Mouse (Mus musculus) cerebellum, postnatal 14 days (tissue): ENCODE measurements around the gene Zfp990.
A peak's percentile ranks its signal among the peaks of the same experiment; 100 is the strongest.
"Not testable (repeated sequence)": the region's sequence is repeated elsewhere in the genome, so short reads cannot be mapped to it uniquely, and the experiment has no call there.

ENCODE experiments used
- DNase-seq, 2 experiments: peaks; one replicate each; pipeline ENCODE4 v3.0.0; 2021; ENCODE audit warnings: mixed read lengths in 2 of 2

The Zfp990 gene

DNA sequence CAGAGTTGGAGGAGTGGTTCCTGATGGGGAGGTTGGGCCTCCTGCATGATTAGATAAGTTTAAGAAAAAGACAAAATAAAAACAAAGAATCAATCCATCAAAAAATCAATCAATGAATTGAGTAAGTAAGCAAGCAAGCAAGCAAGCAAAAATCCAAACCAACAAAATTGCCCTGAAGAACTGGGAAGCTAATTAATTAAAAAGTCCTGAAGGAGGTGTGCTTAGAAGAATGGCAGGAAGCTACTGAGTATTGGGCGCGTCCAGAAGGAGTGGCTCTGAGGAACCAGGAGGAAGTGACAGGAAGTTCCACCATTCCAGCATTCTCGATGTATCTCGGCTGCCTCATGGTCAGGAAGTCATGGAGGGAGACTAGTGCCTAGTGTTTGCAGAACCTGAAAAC lies at the start of gene Zfp990:
Zfp990 (plus strand) TSS at position 301 of the 400 bp plus-strand sequence.
- not testable (repeated sequence) for DNase-seq

DNA sequence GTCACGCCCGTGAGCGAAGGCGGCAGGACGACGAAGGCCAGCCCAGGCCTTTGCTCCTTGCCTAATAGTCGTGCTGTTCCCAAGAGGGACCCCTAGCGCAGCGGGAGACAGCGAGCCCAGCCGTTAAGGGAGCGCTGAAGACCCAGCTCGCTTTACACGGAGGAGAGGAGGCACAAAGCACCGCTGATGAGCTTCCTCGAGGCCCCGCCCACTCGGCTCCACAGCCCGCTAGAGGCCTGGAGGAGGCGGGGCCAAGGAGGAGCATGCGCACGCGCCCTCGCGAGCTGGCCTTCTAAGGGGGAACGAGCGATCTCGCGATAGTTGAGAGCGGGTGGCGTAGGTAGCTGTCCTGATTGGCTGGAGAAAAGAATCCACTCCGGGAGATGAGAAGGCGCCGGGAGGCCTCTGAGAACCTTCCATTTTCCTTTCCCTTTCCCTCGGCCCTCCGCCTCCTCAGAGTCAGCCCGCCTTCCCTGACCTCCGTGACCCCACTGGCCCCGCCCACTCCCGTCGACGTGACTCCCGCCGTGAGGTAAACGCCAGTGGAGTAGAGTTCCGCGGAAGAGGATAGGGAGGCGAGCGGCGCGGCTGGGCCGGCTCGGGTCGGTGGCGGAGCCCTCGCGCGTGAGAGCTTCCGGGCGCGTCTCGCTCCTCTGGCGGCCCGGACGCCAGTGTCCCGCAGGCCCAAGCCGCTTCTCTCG lies 46.9 kb upstream of the Zfp990 start:
- DNase-seq: peak in 1 of 2 experiments; percentile 7

DNA sequence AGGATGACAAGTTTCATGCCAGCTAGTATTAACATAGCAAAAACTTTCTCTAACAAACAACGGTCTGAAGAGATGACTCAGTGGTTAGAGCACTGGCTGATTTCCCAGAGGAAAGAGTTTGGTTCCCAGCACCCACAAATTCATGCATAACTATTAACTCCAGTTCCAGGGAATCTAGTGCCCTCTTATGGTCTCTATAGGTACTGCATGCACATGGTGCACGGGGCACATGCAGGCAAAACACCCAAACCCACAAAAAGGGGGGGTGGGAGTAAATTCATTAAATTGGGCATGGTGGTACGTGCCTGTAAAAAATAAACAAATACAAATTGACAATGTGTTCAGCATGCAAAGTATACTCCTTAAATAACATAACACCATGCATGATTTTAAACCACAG lies 32.4 kb upstream of the Zfp990 start:
- DNase-seq: no peak

DNA sequence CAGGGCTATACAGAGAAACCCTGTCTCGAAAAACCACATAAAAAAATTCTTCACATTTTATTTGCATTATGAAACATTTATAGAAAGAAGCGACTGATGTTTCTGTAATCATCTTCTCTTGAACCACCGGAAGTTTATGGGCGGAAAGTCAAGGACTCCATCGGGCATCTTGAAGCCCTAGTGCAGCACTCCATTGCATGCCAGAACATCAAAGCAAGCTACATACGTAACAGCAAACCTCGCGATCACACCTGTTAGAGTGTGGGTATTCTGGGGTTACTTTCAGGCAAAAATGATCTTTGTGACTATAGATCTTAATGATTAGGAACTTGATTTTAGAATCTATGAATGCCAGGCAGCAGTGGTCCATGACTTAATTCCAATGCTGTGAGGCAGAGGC lies 29.9 kb upstream of the Zfp990 start:
- not testable (repeated sequence) for DNase-seq

DNA sequence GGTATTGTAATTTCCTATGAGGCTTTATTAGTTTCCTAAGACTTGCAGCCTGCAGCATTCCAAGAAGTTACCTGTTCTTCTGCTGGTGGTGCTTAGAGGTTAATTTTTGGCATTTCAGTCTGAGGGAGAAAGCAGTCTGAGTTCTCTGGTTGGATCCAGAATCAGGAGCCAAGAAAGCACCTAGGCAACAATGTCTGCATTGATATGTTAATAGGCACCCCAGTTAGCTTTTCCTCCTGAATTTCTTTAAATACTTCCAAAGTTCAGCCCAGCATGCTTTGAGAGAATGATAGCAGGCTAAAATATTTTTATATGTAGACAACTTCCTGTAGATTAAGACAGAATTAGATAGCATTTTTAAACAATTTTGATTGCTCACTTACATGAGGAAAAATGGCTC lies 21.2 kb upstream of the Zfp990 start:
- no peak for DNase-seq

DNA sequence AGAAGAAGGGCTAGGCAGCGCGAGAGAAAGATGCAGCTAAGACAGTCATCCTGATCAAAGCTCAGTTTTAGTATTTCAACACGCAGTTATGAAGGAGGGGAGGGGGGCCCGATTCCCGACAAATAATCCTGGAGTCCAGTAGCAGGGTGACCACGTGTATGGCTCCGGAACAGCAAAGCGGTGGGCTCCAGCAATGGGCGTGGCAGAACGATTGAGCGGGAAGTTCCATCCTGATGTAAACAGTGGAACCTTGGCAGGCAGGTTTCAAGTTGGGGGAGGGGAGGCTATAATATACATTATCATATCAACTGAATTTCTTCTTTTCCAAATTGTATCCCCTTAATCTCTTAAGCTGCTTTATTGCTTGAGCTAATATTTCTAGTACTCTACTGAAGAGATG lies 18.4 kb upstream of the Zfp990 start:
- no peak for DNase-seq

DNA sequence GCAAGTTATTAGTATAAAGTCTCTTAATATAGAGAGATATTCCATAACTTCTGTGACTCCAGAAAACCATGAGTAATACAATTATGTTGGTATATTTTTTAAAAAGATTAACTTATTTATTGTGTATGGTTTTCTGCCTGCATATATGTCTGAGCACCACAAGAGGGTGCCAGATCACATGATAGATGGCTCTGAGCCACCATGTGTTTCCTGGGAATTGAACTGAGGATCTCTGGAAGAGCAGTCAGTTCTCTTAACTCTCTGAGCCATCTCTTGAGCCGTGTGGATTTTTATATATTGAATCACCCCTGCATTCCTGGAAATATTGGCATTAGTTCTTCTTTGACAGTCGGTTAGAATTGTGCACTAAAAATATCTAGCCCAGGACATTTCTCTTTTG lies 17.2 kb upstream of the Zfp990 start:
- DNase-seq: not testable (repeated sequence)

DNA sequence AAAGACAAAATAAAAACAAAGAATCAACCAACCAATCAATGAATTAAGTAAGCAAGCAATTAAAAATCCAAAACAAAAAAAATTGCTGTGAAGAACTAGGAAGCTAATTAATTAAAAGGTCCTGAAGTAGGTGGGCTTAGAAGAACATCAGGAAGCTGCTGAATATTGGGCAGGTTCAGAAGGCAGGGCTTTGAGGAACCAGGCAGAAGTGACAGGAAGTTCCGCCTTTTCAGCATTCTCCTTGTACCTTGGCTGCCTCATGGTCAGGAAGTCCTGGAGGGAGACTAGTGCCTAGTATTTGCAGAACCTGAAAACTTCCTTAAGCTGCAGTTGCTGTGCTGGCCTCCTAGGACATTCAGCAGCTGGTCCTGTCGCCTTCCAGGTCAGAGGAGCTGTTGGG lies 4.1 kb downstream of the Zfp990 start:
- DNase-seq: not testable (repeated sequence)

DNA sequence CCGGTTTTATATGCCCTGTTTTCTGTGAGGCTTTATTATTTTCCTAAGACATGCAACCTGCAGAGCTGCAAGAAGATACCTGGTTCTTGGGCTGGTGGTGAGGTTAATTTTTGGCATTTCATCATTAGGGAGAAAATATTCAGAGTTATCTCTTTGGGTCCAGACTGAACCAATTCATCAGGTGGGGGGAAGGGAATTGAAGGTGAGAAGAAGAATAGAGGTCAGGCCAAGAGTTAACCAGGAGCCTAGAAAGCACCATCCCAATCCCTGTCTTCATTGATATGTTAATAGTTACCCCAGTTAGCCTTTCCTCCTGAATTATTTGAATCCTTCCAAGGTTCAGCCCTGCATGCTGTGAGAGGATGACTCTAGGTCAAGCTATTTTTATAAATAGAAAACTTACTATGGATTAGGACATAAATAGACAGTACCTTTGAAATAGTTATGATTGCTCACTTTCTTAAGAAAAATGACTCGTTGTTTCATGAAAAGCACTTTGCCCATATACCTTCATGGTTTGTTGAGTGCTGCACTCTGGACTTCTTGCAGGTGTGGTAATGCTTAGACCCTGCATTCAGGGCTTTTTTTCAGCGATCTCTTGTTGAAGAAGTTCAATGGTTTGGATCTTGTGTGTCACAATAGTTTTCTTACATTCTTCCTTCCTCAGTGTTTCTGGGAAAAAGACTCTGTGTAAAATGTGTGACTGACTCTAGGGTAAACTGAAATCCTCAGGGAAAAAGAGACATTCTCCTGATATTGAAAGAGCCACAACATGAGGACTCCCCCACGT lies 5.4 kb downstream of the Zfp990 start:
- DNase-seq: not testable (repeated sequence)

DNA sequence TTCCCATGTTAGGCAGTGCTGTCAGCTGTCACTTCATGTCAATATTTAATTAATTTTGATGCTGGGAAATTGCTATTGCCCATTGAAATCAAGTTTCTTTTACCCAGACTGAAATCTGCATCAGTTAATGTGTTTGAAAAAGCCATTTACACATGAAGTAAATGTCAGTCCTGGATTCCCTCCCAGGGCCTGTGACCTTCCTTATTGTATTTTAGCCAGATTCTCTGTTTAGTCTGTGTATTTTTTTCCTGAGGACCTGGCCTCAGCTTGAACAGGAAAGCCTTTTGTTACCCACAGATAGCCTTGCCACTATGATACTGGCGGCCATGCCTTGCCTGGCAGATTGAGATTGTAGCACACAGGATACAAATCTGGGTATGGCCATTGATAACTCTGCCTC lies 6.8 kb downstream of the Zfp990 start:
- not testable (repeated sequence) for DNase-seq

DNA sequence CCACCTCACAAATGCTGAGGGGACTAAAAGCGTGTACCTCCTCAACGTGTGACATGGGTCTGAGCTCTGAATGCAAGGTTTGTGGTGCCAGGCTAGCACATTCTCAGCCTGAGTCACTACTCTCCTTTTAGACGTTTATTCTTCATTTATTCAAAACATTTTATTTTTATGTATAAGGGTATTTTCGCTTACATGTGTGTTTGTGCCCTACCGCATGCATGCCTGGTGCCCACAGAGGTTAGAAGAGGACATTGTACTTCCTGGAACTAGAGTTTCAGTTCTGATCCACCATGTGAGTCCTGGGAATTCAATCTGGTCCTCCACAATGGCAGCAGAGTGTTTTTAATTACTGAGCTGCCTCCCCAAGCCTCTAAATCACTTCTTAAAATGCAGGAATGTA lies 33.3 kb downstream of the Zfp990 start:
- not testable (repeated sequence) for DNase-seq

DNA sequence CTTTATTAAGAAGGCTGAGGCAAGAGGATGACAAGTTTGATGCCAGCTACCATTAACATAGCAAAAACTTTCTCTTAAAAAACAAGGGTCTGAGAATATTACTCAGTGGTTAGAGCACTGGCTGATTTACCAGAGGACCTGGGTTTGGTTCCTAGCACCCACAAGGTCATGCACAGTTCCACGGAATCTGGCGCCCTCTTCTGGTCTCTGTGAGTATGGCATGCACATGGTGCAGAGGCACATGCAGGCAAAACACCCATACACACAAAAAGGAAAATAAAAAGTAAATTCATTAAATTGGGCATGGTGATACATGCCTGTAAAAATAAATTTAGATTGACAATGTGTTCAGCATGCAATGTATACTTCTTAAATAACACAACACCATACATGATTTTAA lies 34.5 kb downstream of the Zfp990 start:
- DNase-seq: not testable (repeated sequence)

DNA sequence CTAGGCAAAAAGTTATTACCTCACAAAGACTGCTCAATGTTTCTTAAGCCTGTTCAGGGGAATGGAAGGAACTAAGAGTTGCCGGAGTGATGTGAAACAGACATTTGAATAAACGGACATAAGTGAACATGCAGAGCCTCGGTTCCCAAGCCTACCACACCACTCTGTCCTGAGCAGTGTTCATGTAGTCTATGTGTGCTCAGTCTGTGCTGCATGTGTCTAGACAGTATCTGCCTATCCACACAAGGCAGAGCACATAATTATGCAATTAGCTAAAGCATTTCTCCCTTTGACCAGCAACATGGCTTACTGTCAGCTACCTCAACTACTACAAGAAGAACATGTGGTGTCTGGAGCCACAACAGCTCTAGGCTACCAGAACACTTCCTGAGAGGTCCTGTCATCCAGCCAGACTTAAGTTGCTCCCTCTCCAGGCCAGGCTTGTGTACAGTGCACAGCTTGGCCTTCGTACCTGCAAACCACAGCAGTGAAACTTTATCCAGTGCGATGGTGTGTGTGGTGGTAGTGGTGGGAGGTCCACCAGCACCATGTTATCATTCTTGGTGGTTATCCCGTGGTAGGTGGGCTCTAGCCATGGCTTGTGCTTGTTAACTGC lies 35.3 kb downstream of the Zfp990 start:
- not testable (repeated sequence) for DNase-seq

DNA sequence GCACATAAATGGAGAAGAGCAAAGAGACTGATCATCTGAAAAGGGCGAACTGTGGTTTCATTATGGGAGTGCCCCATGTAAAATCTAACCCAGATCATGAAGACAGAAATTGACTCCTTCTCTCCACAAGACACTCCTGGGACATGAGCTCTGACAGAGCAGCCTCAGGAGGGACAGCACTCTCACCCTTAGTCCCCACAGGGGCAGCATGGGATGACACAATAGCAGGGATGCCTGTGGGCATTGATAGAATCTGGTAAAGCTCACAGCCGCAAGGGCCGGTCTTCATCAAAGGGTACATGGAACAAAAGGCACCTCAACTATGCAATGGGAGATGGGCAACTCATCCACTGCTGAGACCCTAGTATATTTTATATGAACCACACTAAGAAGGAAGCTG lies 35.9 kb downstream of the Zfp990 start:
- DNase-seq: not testable (repeated sequence)

DNA sequence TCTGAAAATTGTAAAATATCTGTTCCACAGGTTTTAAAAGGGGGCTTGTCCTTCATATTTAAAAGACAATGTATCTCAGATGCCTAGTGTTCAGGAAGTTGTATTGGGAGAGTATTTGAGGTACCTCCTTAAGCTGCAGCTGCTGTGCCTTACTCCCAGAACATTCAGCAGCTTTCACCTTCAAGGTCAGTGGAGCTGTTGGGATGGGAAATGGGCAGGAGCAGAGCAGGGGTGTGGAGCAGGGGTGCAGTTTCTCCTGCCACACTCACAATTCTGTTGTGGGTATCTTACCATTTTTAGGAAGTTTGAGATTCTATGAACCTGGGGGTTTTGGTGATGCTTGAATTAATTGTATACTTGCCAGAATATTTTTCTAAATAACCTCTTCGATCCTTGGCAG lies 46.1 kb downstream of the Zfp990 start:
- DNase-seq: no peak

DNA sequence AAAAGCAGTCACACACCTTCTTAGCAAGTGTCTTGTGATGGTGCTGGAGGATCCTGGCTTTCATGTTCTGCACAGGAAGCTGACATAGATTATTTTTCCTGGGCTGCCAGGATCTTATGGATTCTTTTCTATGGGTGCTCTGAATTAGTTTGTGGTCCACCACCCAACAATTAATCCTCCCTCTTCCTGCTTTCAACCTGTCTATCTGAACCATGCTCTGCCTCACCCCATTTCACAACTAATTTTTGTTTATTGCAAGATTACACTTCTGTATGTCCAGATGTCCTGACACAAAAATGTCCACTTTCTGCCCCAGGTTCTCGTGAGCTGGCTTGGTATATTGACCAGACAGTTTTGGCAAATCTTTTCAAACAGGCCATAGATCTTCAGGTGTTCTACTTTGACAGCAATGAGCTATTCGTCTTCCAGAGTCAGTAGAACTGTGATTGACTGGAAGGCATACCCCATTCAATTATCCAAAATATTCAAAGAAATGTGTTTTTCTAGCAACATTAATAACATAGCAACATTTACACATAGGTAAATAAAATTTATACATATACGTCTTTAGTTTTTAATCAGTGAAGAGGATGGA lies 49.0 kb downstream of the Zfp990 start:
- DNase-seq: no peak

DNA sequence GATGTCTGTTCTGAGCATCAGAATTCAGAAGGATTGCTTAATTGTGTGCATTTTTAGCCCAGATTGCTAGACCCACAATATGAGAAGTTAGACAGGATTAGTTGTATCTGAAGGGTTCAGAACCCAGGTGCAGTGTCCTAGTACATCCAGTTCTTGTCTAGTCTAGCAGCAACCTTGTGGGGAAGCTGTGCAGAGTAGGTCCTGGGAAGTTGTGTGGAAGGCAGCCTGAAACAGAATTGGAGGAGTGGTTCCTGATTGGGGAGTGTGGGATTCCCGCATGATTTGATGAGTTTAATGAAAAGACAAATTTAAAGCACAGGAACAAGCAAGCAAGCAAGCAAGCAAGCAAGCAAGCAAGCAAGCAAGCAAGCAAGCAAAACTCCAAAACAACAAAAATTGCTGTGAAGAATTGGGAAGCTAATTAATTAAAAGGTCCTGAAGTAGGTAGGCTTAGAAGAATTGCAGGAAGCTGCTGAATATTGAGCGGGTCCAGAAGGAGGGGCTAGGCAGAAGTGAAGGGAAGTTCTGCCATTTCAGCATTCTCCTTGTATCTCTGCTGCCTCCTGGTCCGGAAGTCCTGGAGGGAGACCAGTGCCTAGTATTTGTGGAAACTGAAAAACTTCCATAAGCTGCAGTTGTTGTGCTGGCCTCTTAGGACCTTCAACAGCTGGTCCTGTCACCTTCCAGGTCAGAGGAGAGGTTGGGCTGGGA lies 53.7 kb downstream of the Zfp990 start:
- no peak for DNase-seq

DNA sequence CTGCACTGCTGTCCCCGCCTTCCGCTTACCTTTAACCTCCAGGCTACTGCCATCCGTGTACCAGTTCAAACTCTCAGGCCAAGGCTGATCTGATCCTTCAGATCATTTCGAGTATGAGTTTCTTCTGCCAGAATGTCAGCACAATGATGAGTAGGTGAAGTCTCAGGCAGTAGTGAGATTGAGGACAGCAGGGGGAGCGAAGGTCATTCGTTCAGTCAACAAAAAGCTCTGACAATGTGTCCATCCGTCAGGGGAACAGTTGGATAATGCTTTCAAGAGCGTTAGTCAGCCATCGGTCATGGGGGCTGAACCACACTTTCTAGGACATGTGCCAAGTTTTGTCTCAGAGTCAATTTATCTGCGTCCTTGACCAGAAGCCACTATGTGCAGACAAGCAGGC lies 59.9 kb downstream of the Zfp990 start:
- DNase-seq: not testable (repeated sequence)

DNA sequence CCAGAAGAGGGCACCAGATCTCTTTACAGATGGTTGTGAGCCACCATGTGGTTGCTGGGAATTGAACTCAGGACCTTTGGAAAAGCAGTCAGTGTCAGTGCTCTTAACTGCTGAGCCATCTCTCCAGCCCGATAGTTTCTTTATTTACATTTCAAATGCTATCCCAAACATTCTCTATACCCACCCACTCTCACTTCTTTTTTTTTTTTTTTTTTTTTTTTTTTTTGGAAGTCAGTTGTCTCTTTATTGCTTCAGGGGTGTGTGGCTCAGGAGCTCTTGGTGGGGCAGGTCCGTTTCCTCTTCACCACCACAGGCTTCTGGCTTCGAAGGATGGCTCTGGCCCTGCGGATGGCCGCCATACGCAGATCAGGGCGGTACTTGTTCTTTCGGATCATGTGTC lies 66.1 kb downstream of the Zfp990 start:
- not testable (repeated sequence) for DNase-seq

DNA sequence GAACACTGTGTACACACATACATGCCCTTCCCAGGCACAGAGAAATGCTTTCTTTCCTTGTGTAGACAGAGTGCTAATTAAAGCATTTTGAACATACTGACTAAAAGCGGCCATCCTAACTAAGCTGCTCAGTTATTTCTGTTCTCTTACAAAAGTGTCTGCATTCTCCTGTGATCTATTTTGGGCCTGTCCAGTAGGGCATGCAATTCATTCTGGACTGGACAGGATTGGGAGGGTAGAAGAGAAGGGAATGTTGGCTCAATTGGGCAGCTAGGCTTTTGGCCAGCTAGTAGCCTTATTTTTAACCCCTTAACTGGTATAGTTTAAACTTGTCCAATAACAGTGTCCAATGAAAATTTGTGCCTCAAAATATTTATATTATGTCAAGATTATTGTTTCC lies 69.8 kb downstream of the Zfp990 start:
- DNase-seq: not testable (repeated sequence)

DNA sequence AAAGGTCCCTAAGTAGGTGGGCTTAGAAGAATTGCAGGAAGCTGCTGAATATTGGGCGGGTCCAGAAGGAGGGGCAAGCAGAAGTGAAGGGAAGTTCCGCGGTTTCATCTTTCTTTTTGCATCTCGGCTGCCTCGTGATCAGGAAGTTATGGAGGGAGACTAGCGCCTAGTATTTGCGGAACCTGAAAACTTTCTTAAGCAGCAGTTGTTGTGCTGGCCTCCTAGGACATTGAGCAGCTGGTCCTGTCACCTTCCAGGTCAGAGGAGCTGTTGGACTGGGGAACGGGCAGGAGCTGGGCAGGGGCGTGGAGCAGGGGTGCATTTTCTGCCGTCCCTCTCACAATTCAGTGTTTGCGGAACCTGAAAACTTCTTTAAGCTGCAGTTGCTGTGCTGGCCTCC lies 74.5 kb downstream of the Zfp990 start, which contains the start of gene Gm13212:
Gm13212 (plus strand) TSS at position 89 of the 400 bp plus-strand sequence.
- DNase-seq: not testable (repeated sequence)

DNA sequence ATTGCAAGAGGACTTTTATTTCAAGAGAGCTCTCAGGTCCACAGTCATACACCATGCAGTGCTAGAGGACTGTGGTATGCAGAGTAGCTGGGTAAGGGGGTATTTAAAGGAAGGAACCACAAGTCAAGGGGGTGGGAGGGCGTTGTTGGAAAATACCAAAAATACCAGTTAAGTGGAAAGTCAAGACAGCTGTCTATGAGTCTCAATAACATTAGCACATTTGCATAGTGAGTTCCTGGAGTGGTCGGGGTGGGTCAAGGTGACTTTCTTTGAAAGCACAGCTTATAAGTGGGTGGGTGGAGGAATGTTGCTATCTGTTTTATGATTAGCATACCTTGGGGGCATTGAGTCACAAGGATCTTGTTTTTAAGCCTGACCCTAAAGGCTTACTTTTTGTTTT lies 75.5 kb downstream of the Zfp990 start:
- not testable (repeated sequence) for DNase-seq
